ENCODE assay signal across 9 mouse cellular contexts in the genomic region with DNA sequence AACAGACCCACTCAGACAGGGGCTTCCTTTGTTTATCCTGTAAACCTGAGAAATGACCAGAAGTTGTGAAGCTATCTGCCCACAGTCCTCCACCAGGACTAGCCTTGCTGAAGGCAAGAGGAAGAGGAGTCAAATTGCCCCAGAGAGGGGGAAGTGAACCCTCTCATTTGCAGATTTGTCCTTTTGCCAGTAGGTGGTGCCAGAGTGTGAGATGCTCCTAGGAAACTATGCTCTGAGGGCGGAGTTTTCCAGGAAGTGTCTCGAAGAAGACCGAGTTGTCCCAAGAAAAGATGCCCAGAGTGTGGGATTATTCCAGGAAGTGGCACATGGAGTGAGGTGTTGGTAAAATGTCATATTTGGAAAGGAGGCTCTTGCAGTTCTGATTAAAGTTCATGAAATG.
DNase-seq lines count a peak whose midpoint lies in the region; ATAC-seq and TF ChIP-seq lines count a peak whose summit lies in the region.
"Had no signal": no experiment of that assay in that cellular context is flagged by ENCODE, and none has a peak within 500 bp of the region (broad histone marks: within the 10 kb centered on the region; RNA-seq: fewer than 3 reads in every experiment).

No protein-coding gene starts in this region.

- no peaks in the 10 kb centered on the region for H3K36me3 ChIP-seq in ES-E14 (ENCODE audit: control insufficient read depth, insufficient read depth, low read length, poor library complexity, severe bottlenecking)
- H3K36me3 ChIP-seq: embryonic facial prominence, embryonic 13.5 days had no signal

- no peak overlapping the region for H3K9ac ChIP-seq in ES-E14 (ENCODE audit: insufficient read depth, low read depth, low read length, poor library complexity, severe bottlenecking)
- H3K9ac ChIP-seq: embryonic facial prominence, embryonic 13.5 days had no signal

- intact Hi-C loops in heart, postnatal 10 days (cut with DNase I): no loop called here
- intact Hi-C loops in heart, postnatal 25 days (cut with DNase I): no loop called here

- in situ Hi-C loops in ES-E14 (cut with MboI; ENCODE audit: low sequenced_read_pairs in 2 of 2, unreplicated experiment in 2 of 2): no loop called here

- no peaks in the 10 kb centered on the region for H3K9me3 ChIP-seq in ES-E14 (ENCODE audit: control insufficient read depth, insufficient read depth, low read depth, low read length)
- H3K9me3 ChIP-seq: embryonic facial prominence, embryonic 13.5 days had no signal

- no peak overlapping the region for H3K4me3 ChIP-seq in ES-E14 (ENCODE audit: insufficient read depth in 1 of 2, low read depth in 1 of 2, low read length in 2 of 2, poor library complexity in 1 of 2, severe bottlenecking in 1 of 2)
- H3K4me3 ChIP-seq: embryonic facial prominence, embryonic 13.5 days had no signal

- no peak overlapping the region for H3K27ac ChIP-seq in ES-E14 (ENCODE audit: insufficient read depth, low read depth, low read length, poor library complexity, severe bottlenecking)
- H3K27ac ChIP-seq: embryonic facial prominence, embryonic 13.5 days had no signal

- no peaks in the 10 kb centered on the region for H3K4me1 ChIP-seq in ES-E14 (ENCODE audit: control insufficient read depth in 2 of 2, insufficient read depth in 2 of 2, low read length in 2 of 2, poor library complexity in 1 of 2)
- H3K4me1 ChIP-seq: embryonic facial prominence, embryonic 13.5 days had no signal

- no peak for ATAC-seq in activated CD4-positive, CD25-positive, alpha-beta regulatory T cell, adult 4 months

- DNase-seq in heart, postnatal 10 days: peak; percentile 18 to 22
- no peak for DNase-seq in heart, postnatal 25 days (ENCODE audit: low spot score)
- DNase-seq in 3T3-L1 (ENCODE audit: low read depth, low spot score) (peak; percentile 46), ES-E14 (ENCODE audit: low read depth, low spot score) (peak; percentile 44)
- DNase-seq in cerebellum, postnatal 36 days: peak; percentile 6 to 13
- DNase-seq in lung, postnatal 10 days: peak; percentile 58
- no peak for DNase-seq in urinary bladder, postnatal 4 days (ENCODE audit: low spot score in 2 of 2)

TF ChIP-seq in ES-E14, 5 proteins besides CTCF, POLR2A, EP300 and RAD21:
- TF ChIP-seq ZC3H11A (IDR thresholded peaks at IDR 0.05; ENCODE audit: borderline replicate concordance, low read depth, low read length) (peak; percentile 32; the same call in 1 of the 2 replicates), MAFK (IDR thresholded peaks at IDR 0.05; ENCODE audit: insufficient read depth, low read depth, low read length) (no peak), ZNF384 (IDR thresholded peaks at IDR 0.05; ENCODE audit: low read depth, low read length) (no peak), HCFC1 (IDR thresholded peaks at IDR 0.05; ENCODE audit: borderline replicate concordance, insufficient read depth, low read length) (no peak), CHD2 (IDR thresholded peaks at IDR 0.05; ENCODE audit: low read depth, low read length) (no peak)

Comparison
In these comparisons a context has a peak if more than half of its experiments do, and no peak if none do; other contexts are left out.
1. DNase-seq: peak in heart, postnatal 10 days (2 of 2), 3T3-L1 (single experiment), ES-E14 (single experiment), cerebellum, postnatal 36 days (2 of 2) and lung, postnatal 10 days (single experiment); none in heart, postnatal 25 days (single experiment) and urinary bladder, postnatal 4 days (0 of 2).